Mouse (Mus musculus) testis, adult 2 months (tissue): Measurements from ENCODE around the gene Aldh3b1. TPM values are rescaled to one million over a fixed set of nuclear protein-coding genes. Genes with fewer than 3 reads are reported as not detected.

Source experiments
- H3K27ac ChIP-seq: fragments of 200-500 bp; 2 replicates; pipeline ENCODE4 v1.5.1; 2012; ENCODE audit warnings: low read depth, low read length; ENCODE audit not compliant: control insufficient read depth, insufficient read depth
- H3K27me3 ChIP-seq: fragments of 200-500 bp; 2 replicates; pipeline ENCODE4 v1.6.1; 2012; ENCODE audit warnings: mild to moderate bottlenecking, low read length, moderate library complexity; ENCODE audit not compliant: control insufficient read depth, insufficient read depth
- H3K36me3 ChIP-seq: fragments of 200-500 bp; 2 replicates; pipeline ENCODE4 v1.6.1; 2012; ENCODE audit warnings: mild to moderate bottlenecking, low read length; ENCODE audit not compliant: control insufficient read depth, insufficient read depth
- H3K4me1 ChIP-seq: fragments of 200-500 bp; 2 replicates; pipeline ENCODE4 v1.6.1; 2012; ENCODE audit warnings: low read length; ENCODE audit not compliant: control insufficient read depth, insufficient read depth
- H3K4me3 ChIP-seq: fragments of 200-500 bp; 2 replicates; pipeline ENCODE4 v1.5.1; 2012; ENCODE audit warnings: low read depth, mild to moderate bottlenecking, low read length, moderate library complexity, mixed read lengths; ENCODE audit not compliant: control insufficient read depth
- CTCF ChIP-seq: fragments of 200-500 bp; IDR thresholded peaks from 2 replicates; pipeline ENCODE4 v1.5.1; 2012; ENCODE audit warnings: low read depth, mild to moderate bottlenecking, inconsistent platforms, low read length, moderate library complexity; ENCODE audit not compliant: control insufficient read depth, insufficient read depth, insufficient replicate concordance
- POLR2A ChIP-seq: fragments of 200-500 bp; IDR thresholded peaks from 2 replicates; pipeline ENCODE4 v1.6.1; 2012; ENCODE audit warnings: low read depth, mild to moderate bottlenecking, inconsistent platforms, low read length, moderate library complexity; ENCODE audit not compliant: control insufficient read depth
- polyA plus RNA-seq: library from polyadenylated mRNA; depleted of rRNA; stranded (reverse); fragments of >200 nt; gene quantifications from 2 replicates; pipeline ENCODE4 v1.2.3, GENCODE M21; 2012

Aldh3b1 gene
- polyA plus RNA-seq, 1 experiment, result 48.2 TPM

DNA sequence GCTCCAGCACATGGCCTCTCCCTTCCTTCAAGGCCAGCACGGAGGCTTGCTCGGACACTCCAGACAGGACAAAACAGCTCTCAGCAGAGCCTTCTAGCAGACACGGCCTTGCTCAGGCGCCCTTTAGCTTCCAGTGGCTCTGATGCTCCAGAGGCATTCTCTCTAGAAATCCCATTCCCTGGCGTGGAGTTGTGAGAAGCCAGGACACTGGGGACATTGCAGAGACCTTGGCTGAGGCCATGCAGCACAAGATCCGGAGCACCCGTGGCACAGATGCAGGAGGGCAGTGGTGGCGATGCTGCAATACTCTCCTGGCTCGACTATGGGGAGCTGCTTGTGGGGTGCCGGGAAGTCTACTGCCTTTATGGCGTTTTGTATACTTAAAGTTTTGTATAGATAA, 12.9 kb downstream of the Aldh3b1 start:
- Histone ChIP-seq H3K4me3 (no peak overlapping the region; the same call in 1 of the 2 replicates), H3K27ac (no peak overlapping the region), H3K27me3 (no peaks in the 10 kb centered on the region), H3K36me3 (no peaks in the 10 kb centered on the region; the same call in 1 of the 2 replicates), H3K4me1 (peaks cover 17% of the 10 kb centered on the region)
- TF ChIP-seq CTCF (no peak), POLR2A (no peak)

- no peak for TF ChIP-seq CTCF
- TF ChIP-seq POLR2A, result no peak
- Histone ChIP-seq H3K36me3 (no peaks in the 10 kb centered on the region), H3K27me3 (no peaks in the 10 kb centered on the region), H3K4me1 (peaks cover 17% of the 10 kb centered on the region), H3K4me3 (no peak overlapping the region), H3K27ac (no peak overlapping the region)
These were observed 15.1 kb downstream of the Aldh3b1 start for GRCm38 (mm10) chr19:3914535-3914934.

DNA sequence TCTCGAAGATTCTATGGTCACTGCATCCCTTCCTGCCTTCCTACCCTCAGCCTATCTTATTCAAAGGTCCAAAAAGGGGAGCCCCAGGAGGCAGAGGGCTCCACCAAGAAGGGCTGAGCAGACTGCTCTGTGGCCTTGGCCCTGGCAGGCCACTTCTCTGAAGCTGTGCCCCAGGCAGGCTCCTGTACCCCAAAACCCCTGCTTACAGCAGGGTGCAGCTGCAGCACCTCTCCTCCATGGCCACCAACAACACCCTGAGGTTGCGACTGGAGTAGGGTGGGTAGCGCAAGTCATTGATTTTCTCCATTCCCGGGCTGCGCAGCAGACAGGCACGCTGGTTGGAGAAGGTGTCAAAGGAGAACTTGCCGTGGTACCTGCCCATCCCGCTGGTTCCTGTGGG, 15.9 kb downstream of the Aldh3b1 start:
- Histone ChIP-seq H3K36me3 (no peaks in the 10 kb centered on the region), H3K4me1 (peaks cover 11% of the 10 kb centered on the region), H3K27me3 (no peaks in the 10 kb centered on the region), H3K27ac (peak overlapping the region; percentile 91), H3K4me3 (peak overlapping the region; percentile 89; the same call in 1 of the 2 replicates)
- no peak for TF ChIP-seq POLR2A
- no peak for TF ChIP-seq CTCF

DNA sequence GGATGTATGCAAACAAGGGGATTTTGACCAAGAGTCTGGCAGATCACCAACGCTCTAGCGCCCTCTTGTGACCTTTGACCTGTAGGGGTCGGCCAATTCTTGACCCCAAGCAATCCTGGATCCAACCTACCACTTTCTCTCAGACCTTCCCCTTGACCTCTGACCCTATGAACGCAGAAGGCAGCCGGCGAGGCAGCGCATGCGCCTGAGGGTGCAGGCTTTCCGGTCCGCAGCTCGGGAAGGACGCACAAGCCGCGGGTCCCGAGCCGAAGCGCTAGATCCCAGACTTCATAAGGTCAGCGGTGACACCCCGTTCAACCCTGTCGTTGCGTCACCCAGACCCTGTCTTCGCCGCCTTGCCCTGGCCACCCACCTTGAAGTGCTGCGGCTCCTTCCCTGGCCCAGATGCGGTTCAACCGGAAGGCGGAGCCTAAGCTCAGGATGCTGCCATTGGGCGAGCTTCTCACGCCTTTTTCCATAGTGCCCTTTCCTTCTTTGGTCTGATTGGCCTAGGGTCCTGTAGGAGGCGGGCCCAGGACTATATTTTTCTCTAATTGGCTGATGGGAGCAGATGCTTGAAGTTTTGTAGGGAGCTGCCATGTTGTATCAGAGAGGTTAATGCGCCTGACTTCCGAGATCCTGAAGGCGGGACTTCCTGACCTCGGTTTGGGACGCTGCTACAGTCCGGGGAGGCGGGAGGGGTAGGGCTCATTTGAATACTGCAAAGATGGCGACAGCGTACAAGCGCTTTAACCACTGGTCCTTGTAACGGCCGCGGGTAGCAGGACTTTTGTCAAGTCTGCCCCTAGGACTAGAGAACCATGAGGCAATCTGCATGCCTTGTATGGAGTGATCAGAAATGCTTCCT, 17.0 kb downstream of the Aldh3b1 start, which contains the start of gene Ndufs8:
Gene Ndufs8 (minus strand): TSS at position 438 of the 868 bp plus-strand sequence.
- Histone ChIP-seq H3K36me3 (no peaks in the 10 kb centered on the region), H3K27me3 (no peaks in the 10 kb centered on the region), H3K27ac (peak within 1 kb of the TSS; percentile 91), H3K4me1 (peaks cover 7% of the 10 kb centered on the region), H3K4me3 (peak within 1 kb of the TSS; percentile 89)
- TF ChIP-seq CTCF (no peak), POLR2A (peak; percentile 39; the same call in 1 of the 2 replicates)

- Histone ChIP-seq H3K4me3 (no peak overlapping the region), H3K4me1 (peaks cover 25% of the 10 kb centered on the region), H3K36me3 (no peaks in the 10 kb centered on the region), H3K27ac (no peak overlapping the region), H3K27me3 (no peaks in the 10 kb centered on the region)
- no peak for TF ChIP-seq POLR2A
These were observed 19.4 kb downstream of the Aldh3b1 start for GRCm38 (mm10) chr19:3910206-3910605.

DNA sequence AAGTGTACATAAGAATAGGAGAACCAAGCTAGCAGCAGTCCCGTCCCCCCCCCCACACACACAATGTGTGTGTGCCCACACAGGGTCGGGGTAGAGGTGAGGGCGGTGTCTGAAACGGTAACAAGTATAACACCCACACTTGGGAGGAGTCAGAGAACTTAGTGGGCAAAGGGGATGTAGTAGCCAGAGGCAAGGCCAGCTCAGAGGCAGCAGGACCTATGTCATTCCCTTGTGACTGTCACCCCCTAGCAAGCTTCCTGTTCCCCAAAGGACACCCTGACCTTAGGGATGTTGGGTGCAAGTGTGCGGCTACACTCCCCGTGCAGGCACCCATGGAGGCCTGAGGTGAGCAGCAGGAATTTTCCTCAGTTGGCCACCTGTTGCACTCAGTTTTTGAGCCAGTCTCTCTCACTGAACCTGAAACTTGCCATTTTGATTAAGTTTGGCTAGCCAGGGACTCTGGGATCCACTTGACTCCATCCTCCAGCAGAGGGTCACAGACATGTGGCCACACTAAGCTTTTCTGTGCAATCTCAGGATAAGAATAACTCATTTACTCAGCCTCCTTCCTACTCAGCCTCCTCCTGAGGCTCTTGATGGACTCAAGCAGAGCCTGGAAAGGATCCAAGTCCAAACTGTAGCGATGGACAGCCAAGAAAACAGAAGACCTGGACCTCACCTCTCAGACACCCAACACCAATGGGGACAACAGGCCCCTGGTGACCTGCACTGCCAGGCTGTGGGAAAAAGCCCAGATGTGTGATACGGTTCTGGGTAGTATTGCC, 21.5 kb downstream of the Aldh3b1 start:
- no peak overlapping the region for H3K4me3 ChIP-seq
- TF ChIP-seq POLR2A (no peak), CTCF (no peak)
- H3K4me1 ChIP-seq, result peaks cover 30% of the 10 kb centered on the region
- no peak overlapping the region for H3K27ac ChIP-seq
- H3K27me3 ChIP-seq, result no peaks in the 10 kb centered on the region
- H3K36me3 ChIP-seq, result no peaks in the 10 kb centered on the region

DNA sequence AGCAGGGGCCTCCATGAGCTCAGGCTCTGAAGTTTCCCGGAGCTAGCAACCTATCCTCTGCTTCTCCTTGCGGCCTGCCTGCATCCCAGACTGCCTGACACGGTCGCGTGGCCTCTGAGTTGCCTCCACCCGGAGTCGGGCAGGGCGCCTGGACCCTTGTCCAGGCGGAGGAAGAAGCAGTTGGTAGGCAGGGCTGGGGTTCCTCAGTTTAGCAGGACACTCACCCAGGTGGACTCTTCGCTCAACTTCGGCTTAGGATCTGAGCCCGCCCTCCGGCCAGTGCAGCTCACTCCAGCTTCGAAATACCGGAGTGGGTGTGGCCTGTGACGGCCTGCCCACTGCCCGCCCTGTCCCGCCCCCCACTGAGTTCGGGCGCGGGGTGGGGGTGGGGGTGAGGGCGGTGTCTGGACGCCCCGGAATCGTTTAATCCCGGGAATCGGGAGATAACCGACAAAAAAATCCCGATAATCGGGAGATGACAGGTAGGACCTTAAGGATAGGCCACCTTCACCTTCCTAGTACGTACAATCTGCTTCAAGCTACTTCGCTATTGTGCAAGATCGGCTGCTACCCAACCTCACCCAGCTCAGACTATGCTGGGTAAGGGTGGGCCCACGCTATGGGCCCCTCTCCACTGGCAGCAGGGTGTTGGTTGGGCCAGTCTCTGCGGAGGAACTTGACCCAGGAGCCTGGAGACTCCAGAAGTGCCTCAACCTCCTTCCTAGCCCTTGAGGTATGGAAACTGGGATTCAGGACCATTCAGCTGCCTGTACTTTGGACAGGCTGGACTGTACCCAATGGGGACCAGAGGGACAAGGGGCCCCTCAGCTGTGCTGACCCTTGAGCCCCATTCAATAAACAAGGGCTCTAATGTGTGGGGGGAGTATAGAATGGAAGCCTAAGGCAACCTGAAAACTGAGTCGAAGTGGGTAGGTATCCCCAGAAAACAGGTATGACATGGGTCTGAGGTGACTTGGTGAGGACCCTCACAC, 22.5 kb downstream of the Aldh3b1 start, which contains the start of gene Tcirg1:
Gene Tcirg1 (minus strand): TSS at position 339 of the 992 bp plus-strand sequence.
- TF ChIP-seq POLR2A, result 0 out of 2 replicates have a peak, but pooled peaks have one; percentile 39
- TF ChIP-seq CTCF, result no peak
- H3K4me1 ChIP-seq, result peaks cover 32% of the 10 kb centered on the region
- no peaks in the 10 kb centered on the region for H3K36me3 ChIP-seq

More for the DNA sequence above, 22.5 kb downstream of the Aldh3b1 start, which contains the start of gene Tcirg1:
- Histone ChIP-seq H3K4me3 (peak within 1 kb of the TSS; percentile 87), H3K27me3 (no peaks in the 10 kb centered on the region), H3K27ac (peak within 1 kb of the TSS; percentile 35)
